Mouse (Mus musculus): ENCODE measurements around the gene Syp. TPM values are rescaled to one million over a fixed set of nuclear protein-coding genes. Genes with fewer than 3 reads are reported as not detected.

Syp gene
- total RNA-seq, 2 experiments from 2014 or later: 1,746 to 1,868 TPM

DNA sequence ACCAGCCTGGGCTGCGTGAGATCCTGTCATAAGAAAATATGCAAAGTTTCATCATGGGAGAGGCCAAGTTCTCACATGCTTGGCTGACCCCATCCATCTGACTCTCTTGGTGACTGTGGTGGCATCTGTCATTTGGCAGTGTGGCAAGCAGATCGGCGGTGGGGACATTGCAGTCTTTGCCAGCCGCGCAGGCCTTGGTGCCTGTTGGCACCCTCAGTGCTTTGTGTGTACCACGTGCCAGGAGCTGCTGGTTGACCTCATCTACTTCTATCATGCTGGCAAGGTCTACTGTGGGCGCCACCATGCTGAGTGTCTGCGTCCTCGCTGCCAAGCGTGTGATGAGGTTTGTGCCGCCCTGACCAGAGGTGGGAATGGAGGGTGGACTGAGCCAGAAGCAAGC, 26.5 kb downstream of the Syp start:
- TF ChIP-seq CTCF (IDR thresholded peaks at IDR 0.05): no peak
- H3K27ac ChIP-seq: no peak overlapping the region
- intact Hi-C loops (cut with DNase I): no loop called here
- DNase-seq (ENCODE audit: extremely low spot score in 1 of 2, low spot score in 2 of 2): no peak
- H3K4me3 ChIP-seq: no peak overlapping the region

DNA sequence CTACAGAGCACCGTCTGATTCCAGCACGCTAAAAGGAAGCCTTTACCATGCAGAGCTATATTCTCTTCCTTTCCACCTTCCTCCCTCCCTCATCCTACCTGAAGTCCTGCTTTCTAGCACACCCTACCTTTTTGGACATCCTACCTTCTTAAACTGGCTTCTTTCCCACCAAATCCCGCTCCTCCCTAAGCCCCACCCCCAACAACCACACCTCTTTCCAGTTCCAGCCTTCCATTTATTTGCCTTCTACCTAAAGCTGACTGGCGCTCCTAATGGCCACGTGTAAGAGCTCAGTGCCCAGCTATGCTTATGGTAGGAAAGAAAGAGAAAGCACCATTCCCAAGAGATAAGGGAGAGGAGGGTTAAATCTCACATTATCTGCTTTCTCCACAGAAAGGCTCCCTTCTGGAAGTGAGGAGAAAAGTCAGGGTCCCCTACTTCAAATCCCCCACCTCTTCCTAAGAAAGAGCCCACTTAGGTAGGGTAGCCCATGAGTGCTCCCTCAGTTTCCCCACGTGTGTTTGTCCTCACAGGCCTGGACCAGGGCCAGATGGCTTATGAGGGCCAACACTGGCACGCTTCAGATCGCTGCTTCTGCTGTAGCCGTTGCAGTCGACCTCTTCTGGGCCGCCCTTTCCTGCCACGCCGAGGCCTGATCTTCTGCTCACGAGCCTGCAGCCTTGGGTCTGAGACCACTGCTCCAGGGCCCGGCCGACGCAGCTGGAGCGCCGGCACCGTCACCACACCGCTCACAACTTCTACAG, 27.6 kb downstream of the Syp start:
- no peak for TF ChIP-seq CTCF (IDR thresholded peaks at IDR 0.05)
- intact Hi-C loops (cut with DNase I): no loop called here
- DNase-seq (ENCODE audit: extremely low spot score in 1 of 2, low spot score in 2 of 2): no peak
- no peak overlapping the region for H3K4me3 ChIP-seq
- H3K27ac ChIP-seq: no peak overlapping the region

DNA sequence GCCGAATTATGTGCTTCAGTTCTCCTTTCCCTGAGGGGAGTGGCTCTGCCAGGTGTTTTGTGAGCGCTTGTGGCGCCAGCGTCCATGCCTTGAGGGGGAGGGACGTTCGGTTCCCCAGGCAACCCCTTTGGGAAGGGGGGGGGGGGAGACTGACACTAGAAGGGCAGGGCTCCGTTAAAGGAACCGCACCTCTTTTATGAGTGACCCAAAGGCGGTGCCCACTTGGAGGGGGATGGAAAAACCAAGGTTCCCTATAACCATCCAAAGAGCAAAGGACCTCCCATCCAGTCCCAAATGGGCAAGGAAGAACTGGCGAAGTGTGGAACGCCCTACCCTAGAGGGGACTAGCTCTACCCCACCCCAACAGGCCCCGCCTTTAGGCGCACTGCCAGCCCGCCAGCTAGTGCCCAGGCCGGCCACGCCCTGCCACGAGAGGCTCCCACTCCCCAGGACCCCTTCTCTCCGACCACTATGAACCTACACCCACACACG, 32.2 kb downstream of the Syp start:
- peak in 1 of 2 experiments; percentile 50 for DNase-seq (ENCODE audit: extremely low spot score in 1 of 2, low spot score in 2 of 2)
- H3K27ac ChIP-seq: peak overlapping the region; percentile 67
- intact Hi-C loops (cut with DNase I): loop anchor here (10.0 kb wide), 1 partner anchor 346 kb away; no protein-coding TSS in a partner anchor

DNA sequence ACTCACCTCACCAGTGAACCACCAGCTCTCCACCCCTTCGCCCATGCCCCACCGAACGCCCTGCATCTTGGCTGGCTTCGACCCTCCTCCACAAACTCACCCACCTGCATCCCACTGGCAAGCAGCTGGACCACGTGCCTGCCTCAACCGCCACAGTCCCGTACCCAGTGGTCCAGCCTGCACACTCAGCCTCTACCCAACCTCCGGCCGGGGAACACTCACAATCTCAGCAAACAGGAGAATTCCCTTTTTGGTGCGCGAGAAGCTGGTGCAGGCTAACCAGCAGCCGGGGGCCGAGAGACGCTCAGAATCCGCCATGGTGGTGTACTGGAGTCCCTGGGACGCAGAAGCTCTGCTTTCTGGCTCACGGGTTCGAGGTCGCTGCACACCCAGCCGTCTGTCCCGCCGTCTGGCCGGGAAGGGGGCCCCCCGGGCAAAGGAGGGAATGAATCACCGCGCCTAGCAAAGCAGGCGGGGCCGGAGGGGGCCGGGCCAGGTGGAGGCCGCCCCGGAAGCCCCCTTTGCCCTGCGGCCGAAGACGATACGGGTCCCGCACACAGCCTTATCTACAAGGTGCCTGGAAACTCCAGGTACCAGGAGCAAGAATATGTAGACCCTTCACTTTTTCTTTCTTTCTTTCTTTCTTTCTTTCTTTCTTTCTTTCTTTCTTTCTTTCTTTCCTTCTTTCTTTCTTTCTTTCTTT, 32.8 kb downstream of the Syp start, which contains the start of gene Plp2:
Gene Plp2 (minus strand): TSS at position 470 of the 703 bp plus-strand sequence.
- peak within 1 kb of the TSS; percentile 67 for H3K27ac ChIP-seq
- peak within 1 kb of the TSS; percentile 46 for H3K4me3 ChIP-seq
- intact Hi-C loops (cut with DNase I): loop anchor here (10.0 kb wide), 1 partner anchor 346 kb away; no protein-coding TSS in a partner anchor
- no peak for TF ChIP-seq CTCF (IDR thresholded peaks at IDR 0.05)
- DNase-seq (ENCODE audit: extremely low spot score in 1 of 2, low spot score in 2 of 2): no peak

More for the DNA sequence above, 32.2 kb downstream of the Syp start:
- H3K4me3 ChIP-seq: peak overlapping the region; percentile 46
- TF ChIP-seq CTCF (IDR thresholded peaks at IDR 0.05): no peak

DNA sequence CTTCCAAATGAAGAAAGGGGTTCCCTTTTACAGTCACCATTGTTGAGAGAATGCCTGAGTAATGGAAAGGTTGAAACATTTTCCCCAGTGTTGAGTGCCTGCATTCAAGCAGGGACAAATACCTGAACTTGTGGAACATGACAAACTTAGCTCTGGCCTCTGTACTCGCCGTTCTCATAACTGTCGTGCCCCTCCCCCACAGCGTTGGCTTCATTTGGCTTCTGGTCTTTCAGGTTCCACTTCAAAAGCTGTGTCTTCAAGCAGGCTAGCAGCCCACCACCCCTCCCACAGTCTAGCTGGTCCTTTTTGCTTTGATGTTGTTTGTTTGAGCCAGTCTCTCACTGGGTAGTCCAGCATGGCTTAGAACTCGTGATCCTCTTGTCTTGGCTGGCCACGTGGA, 34.5 kb downstream of the Syp start:
- no peak for TF ChIP-seq CTCF (IDR thresholded peaks at IDR 0.05)
- Histone ChIP-seq H3K27ac (no peak overlapping the region), H3K4me3 (no peak overlapping the region)
- no peak for DNase-seq (ENCODE audit: extremely low spot score in 1 of 2, low spot score in 2 of 2)
- intact Hi-C loops (cut with DNase I): loop anchor here (10.0 kb wide), 1 partner anchor 348 kb away; no protein-coding TSS in a partner anchor

DNA sequence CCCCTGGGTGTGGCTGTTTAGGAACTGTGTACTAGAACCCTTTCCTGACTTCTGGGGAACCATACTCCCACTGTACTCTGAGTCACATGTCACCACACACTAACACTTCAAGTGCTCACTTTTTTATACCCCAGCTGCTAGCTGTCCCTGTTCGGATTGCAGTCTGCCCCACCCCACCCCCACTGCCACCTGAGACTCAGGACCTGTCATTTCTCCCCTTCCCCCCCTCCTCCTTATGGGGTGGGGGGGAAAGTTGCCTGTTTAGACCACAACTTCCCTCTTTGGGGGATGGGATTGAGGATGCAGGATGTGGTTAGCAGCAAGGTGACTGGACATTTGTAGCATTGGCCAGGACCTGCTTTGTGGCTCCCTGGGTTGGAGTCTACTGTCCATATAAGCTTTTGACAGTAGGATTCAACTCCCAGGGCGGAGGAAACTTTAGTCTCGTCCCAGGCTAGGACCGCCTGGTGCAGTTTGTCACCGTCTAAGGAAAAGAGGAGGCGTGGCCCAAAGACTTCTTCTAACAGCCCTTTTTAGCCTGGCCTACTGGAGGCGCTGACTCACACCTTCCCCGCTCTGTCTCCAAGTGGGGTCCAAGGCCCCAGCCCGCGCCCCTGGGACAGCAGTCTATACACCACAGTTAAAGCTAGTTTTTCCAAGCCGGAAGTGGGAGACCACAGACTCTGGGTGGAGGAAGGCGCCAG, 35.5 kb downstream of the Syp start:
- intact Hi-C loops (cut with DNase I): loop anchor here (10.0 kb wide), 1 partner anchor 349 kb away; no protein-coding TSS in a partner anchor
- TF ChIP-seq CTCF (IDR thresholded peaks at IDR 0.05): no peak
- no peak overlapping the region for H3K4me3 ChIP-seq
- H3K27ac ChIP-seq: no peak overlapping the region
- no peak for DNase-seq (ENCODE audit: extremely low spot score in 1 of 2, low spot score in 2 of 2)

DNA sequence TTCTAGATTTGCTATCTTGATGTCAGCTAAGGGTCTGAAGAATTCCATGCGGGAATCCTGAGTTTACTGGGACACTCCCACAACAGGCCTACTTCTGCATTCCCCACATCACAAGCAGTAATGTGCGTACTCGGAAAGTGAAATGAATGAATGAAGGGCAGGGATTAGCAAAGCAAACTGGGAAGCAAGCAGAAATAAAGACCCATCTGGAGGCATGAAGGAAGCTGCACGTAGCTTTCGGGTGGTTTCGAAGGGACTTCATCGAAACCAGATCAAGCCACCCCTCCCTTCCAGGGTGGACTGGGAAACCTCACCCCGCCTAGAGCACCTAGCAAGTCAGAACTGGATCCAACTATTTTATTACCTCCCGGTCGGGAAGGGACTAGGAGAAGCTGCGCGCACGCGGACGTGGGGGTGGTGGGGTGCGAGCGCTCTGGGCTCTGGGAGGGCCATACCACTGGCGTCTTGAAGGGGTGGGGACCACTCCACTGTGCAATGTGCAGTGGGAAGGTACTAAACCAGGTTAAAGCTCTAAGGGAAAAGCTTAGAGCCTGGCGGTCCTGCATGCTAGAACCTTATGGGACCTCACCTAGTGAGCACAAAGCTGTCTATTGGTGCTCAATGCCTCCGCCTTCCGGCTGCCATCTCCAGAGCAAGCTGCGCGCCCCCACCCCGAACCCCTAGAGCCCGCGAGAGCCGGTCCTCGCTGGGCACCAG, 36.2 kb downstream of the Syp start:
- no peak for TF ChIP-seq CTCF (IDR thresholded peaks at IDR 0.05)
- intact Hi-C loops (cut with DNase I): loop anchor here (10.0 kb wide), 1 partner anchor 350 kb away; no protein-coding TSS in a partner anchor
- DNase-seq (ENCODE audit: extremely low spot score in 1 of 2, low spot score in 2 of 2): no peak
- Histone ChIP-seq H3K4me3 (peak overlapping the region; percentile 23), H3K27ac (no peak overlapping the region)

DNA sequence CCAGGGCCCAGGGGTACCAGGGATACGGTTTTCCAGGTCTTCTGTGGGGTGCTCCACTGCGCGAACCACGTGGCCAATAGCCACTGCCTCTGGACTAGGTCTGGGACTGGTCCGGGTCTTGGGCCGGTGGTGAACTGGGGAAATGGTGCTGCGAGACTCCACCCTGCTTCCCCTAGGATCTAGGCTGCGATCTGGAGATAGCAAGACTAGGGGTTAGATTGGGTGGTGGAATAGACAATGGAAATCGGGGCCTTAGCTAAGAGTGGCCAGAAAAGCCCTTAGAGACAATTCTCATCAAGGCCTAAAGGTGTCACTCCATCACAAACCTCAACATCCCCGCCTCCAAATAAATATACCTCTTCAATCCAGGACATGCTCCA, 36.7 kb downstream of the Syp start:
- DNase-seq (ENCODE audit: extremely low spot score in 1 of 2, low spot score in 2 of 2): no peak
- intact Hi-C loops (cut with DNase I): loop anchor here (5.0 to 10.0 kb wide), 3 partner anchors 68 to 350 kb away; partner anchors contain the start of genes Cacna1f and Ccdc22
- peak overlapping the region; percentile 23 for H3K4me3 ChIP-seq
- TF ChIP-seq CTCF (IDR thresholded peaks at IDR 0.05): no peak; the same call in 1 of the 2 replicates
- H3K27ac ChIP-seq: no peak overlapping the region

DNA sequence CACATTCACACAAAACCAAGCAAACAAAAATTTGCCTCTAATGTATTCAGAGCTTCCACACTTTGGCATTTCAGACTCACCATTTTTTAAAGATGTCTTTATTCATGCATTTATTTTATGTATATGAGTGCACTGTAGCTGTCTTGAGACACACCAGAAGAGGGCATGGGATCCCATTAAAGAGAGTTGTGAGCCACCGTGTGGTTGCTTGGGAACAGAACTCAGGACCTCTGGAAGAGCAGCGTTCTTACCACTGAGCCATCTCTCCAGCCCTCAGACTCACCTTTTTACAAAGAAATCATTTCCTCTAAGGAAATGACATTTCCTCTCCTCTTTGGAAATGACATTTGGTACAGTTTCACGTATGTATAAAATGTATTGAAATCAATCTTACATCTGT, 40.7 kb downstream of the Syp start:
- intact Hi-C loops (cut with DNase I): loop anchor here (5.0 to 10.0 kb wide), 3 partner anchors 72 to 354 kb away; partner anchors contain the start of genes Cacna1f and Ccdc22
- DNase-seq (ENCODE audit: extremely low spot score in 1 of 2, low spot score in 2 of 2): no peak
- TF ChIP-seq CTCF (IDR thresholded peaks at IDR 0.05): peak; percentile 30
- Histone ChIP-seq H3K27ac (no peak overlapping the region), H3K4me3 (no peak overlapping the region)

DNA sequence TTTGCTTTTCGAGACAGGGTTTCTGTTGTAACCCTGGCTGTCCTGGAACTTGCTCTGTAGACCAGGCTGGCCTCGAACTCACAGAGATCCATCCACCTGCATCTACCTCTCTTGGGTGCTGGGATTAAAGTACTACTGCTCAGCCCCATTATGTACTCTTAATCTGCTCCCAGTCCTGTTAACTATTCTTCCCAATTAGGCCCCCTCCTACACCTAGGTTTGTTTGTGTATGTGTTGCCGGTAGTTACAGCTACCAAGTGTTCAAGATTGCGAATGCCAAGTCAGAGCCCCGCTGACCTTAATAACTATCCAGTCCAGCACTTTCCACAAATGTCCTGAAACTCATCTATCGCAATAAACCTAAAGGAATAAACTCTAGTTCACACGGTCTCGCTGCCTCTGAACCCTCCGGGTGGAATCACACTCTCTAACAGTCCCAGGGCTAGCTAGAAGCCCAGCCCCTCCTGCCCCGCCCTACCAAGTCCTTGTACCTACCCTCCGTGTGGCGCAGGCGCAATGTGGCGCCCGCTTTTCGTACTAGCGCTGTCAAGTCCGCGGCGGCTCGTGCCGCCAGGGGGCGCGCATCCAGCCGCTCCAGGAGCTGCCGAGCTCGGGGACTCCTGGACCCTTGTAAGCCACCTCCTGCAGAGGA, 41.3 kb downstream of the Syp start:
- intact Hi-C loops (cut with DNase I): loop anchor here (5.0 to 10.0 kb wide), 3 partner anchors 72 to 355 kb away; partner anchors contain the start of genes Cacna1f and Ccdc22
- TF ChIP-seq CTCF (IDR thresholded peaks at IDR 0.05): peak; percentile 81
- DNase-seq (ENCODE audit: extremely low spot score in 1 of 2, low spot score in 2 of 2): peak; percentile 82 to 84
- Histone ChIP-seq H3K4me3 (peak overlapping the region; percentile 37), H3K27ac (no peak overlapping the region)
